Mouse (Mus musculus) spleen, adult 2 months (tissue): Measurements from ENCODE around the gene Tbrg4.

Experiments
- CTCF ChIP-seq: fragments of 200-500 bp; IDR thresholded peaks from 2 replicates; pipeline ENCODE4 v1.5.1; 2011; ENCODE audit warnings: mild to moderate bottlenecking, inconsistent platforms; ENCODE audit not compliant: insufficient read depth, insufficient read length, insufficient replicate concordance; ENCODE audit errors: extremely low read depth
- POLR2A ChIP-seq: fragments of 200-500 bp; IDR thresholded peaks from 2 replicates; pipeline ENCODE4 v1.6.1; 2011; ENCODE audit warnings: low read depth, low read length, inconsistent platforms

GRCm38 (mm10) chr11:6675402-6675801, 49.5 kb upstream of the Tbrg4 start:
- TF ChIP-seq CTCF (no peak), POLR2A (no peak)
